Mouse (Mus musculus) intestine, embryonic 15.5 days (tissue): ENCODE results near the gene Adam15. TPM values are rescaled to one million over a fixed set of nuclear protein-coding genes. Genes with fewer than 3 reads are reported as not detected.

Source experiments
- ATAC-seq: fragments of 200-750 bp; cut with Nextera tagmentation; 2 replicates; pipeline ENCODE4 v1.8.0; 2017; ENCODE audit warnings: moderate TSS enrichment, moderate library complexity
- H3K27ac ChIP-seq: fragments of 300-500 bp; sonication (generic); 2 replicates; pipeline ENCODE4 v1.5.1; 2015; ENCODE audit warnings: mild to moderate bottlenecking, inconsistent platforms
- H3K27me3 ChIP-seq: fragments of 300-500 bp; sonication (generic); replicated peaks from 2 replicates; pipeline ENCODE4 v1.6.1; 2015; ENCODE audit warnings: inconsistent platforms
- H3K36me3 ChIP-seq: fragments of 300-500 bp; sonication (generic); 2 replicates; pipeline ENCODE4 v1.6.1; 2015; ENCODE audit warnings: inconsistent platforms
- H3K4me1 ChIP-seq: fragments of 300-500 bp; sonication (generic); replicated peaks from 2 replicates; pipeline ENCODE4 v1.6.1; 2015; ENCODE audit warnings: inconsistent platforms
- H3K4me2 ChIP-seq: fragments of 300-500 bp; sonication (generic); replicated peaks from 2 replicates; pipeline ENCODE4 v1.6.1; 2015; ENCODE audit warnings: mild to moderate bottlenecking, inconsistent platforms
- H3K4me3 ChIP-seq: fragments of 300-500 bp; sonication (generic); replicated peaks from 2 replicates; pipeline ENCODE4 v1.5.1; 2015; ENCODE audit warnings: inconsistent platforms
- H3K9ac ChIP-seq: fragments of 300-500 bp; sonication (generic); 2 replicates; pipeline ENCODE4 v1.6.1; 2015; ENCODE audit warnings: inconsistent platforms
- H3K9me3 ChIP-seq: fragments of 300-500 bp; sonication (generic); 2 replicates; pipeline ENCODE4 v1.6.1; 2016; ENCODE audit warnings: inconsistent platforms
- WGBS: fragments of 180-500 bp; shearing (Covaris S2); methylation state at CpG from one replicate; pipeline ENCODE4 v1.1.7; 2015; 5-methylcytosine and 5-hydroxymethylcytosine counted together
- polyA plus RNA-seq: library from polyadenylated mRNA; unstranded; fragments of >200 nt; fragmentation: Nextera tagmentation; extraction: Ambion mirVana; gene quantifications from 2 replicates; pipeline ENCODE4 v1.2.1, GENCODE M21; 2015

Adam15 gene
- polyA plus RNA-seq, 1 experiment from 2014 or later = 45.5 TPM

- peak overlapping the region; percentile 84 for H3K27ac ChIP-seq
- 1% methylated on average over 14 of the region's 14 CpGs for WGBS
- peaks cover 12% of the 10 kb centered on the region; the same call in 1 of the 2 replicates for H3K4me1 ChIP-seq
- no peaks in the 10 kb centered on the region for H3K36me3 ChIP-seq
- H3K4me3 ChIP-seq = peak overlapping the region; percentile 29
- peak overlapping the region; percentile 47 for H3K9ac ChIP-seq
- no peaks in the 10 kb centered on the region for H3K27me3 ChIP-seq
- peak; percentile 52 for ATAC-seq
- no peaks in the 10 kb centered on the region for H3K9me3 ChIP-seq
- H3K4me2 ChIP-seq = peak overlapping the region; percentile 66
These were observed 50.3 kb downstream of the Adam15 start for GRCm38 (mm10) chr3:89299499-89299898.

GRCm38 (mm10) chr3:89298908-89299307, 50.9 kb downstream of the Adam15 start:
- Histone ChIP-seq H3K27me3 (no peaks in the 10 kb centered on the region), H3K9ac (no peak overlapping the region; the same call in 1 of the 2 replicates), H3K4me2 (peak overlapping the region; percentile 66; the same call in 1 of the 2 replicates), H3K27ac (peak overlapping the region; percentile 84; the same call in 1 of the 2 replicates), H3K4me1 (peaks cover 8% of the 10 kb centered on the region; the same call in 1 of the 2 replicates), H3K9me3 (no peaks in the 10 kb centered on the region), H3K4me3 (no peak overlapping the region), H3K36me3 (no peaks in the 10 kb centered on the region)
- no peak for ATAC-seq
- WGBS = 84% methylated on average over 6 of the region's 6 CpGs

- H3K9me3 ChIP-seq = no peaks in the 10 kb centered on the region
- no peak overlapping the region for H3K4me3 ChIP-seq
- H3K9ac ChIP-seq = no peak overlapping the region
- no peak for ATAC-seq
- H3K27ac ChIP-seq = no peak overlapping the region
- no peak overlapping the region for H3K4me2 ChIP-seq
- WGBS = 83% methylated on average over 11 of the region's 11 CpGs
- no peaks in the 10 kb centered on the region for H3K27me3 ChIP-seq
- peaks cover 10% of the 10 kb centered on the region; the same call in 1 of the 2 replicates for H3K4me1 ChIP-seq
- H3K36me3 ChIP-seq = no peaks in the 10 kb centered on the region
These were observed 52.9 kb downstream of the Adam15 start for GRCm38 (mm10) chr3:89296761-89297396.

- no peaks in the 10 kb centered on the region for H3K36me3 ChIP-seq
- peaks cover 14% of the 10 kb centered on the region; the same call in 1 of the 2 replicates for H3K4me1 ChIP-seq
- H3K4me2 ChIP-seq = no peak overlapping the region
- no peak overlapping the region for H3K9ac ChIP-seq
- H3K9me3 ChIP-seq = no peaks in the 10 kb centered on the region
- ATAC-seq = no peak
- no peak overlapping the region for H3K27ac ChIP-seq
- 80% methylated on average over 8 of the region's 8 CpGs for WGBS
- no peaks in the 10 kb centered on the region for H3K27me3 ChIP-seq
- no peak overlapping the region for H3K4me3 ChIP-seq
These were observed 54.0 kb downstream of the Adam15 start for GRCm38 (mm10) chr3:89295685-89296230.

GRCm38 (mm10) chr3:89294195-89294594, 55.6 kb downstream of the Adam15 start:
- H3K36me3 ChIP-seq = no peaks in the 10 kb centered on the region
- H3K9me3 ChIP-seq = no peaks in the 10 kb centered on the region
- H3K4me3 ChIP-seq = no peak overlapping the region
- H3K4me1 ChIP-seq = peaks cover 8% of the 10 kb centered on the region; the same call in 1 of the 2 replicates
- peak; percentile 54 for ATAC-seq
- no peaks in the 10 kb centered on the region for H3K27me3 ChIP-seq
- WGBS = 74% methylated on average over 5 of the region's 5 CpGs
- no peak overlapping the region for H3K9ac ChIP-seq
- no peak overlapping the region; the same call in 1 of the 2 replicates for H3K27ac ChIP-seq
- no peak overlapping the region for H3K4me2 ChIP-seq

GRCm38 (mm10) chr3:89293247-89293918, 56.4 kb downstream of the Adam15 start:
- H3K27ac ChIP-seq = no peak overlapping the region
- 80% methylated on average over 11 of the region's 11 CpGs for WGBS
- no peaks in the 10 kb centered on the region for H3K36me3 ChIP-seq
- H3K9me3 ChIP-seq = no peaks in the 10 kb centered on the region
- H3K27me3 ChIP-seq = no peaks in the 10 kb centered on the region
- no peak overlapping the region for H3K4me2 ChIP-seq
- no peak overlapping the region for H3K9ac ChIP-seq
- H3K4me1 ChIP-seq = 0 out of 2 replicates have a peak, but pooled peaks cover 12% of the 10 kb centered on the region
- peak; percentile 68 for ATAC-seq
- no peak overlapping the region for H3K4me3 ChIP-seq

- no peak overlapping the region for H3K27ac ChIP-seq
- 70% methylated on average over 5 of the region's 5 CpGs for WGBS
- no peak for ATAC-seq
- no peaks in the 10 kb centered on the region for H3K9me3 ChIP-seq
- no peak overlapping the region for H3K4me3 ChIP-seq
- H3K27me3 ChIP-seq = no peaks in the 10 kb centered on the region
- H3K4me2 ChIP-seq = no peak overlapping the region
- 0 out of 2 replicates have a peak, but pooled peaks cover 13% of the 10 kb centered on the region for H3K4me1 ChIP-seq
- no peaks in the 10 kb centered on the region for H3K36me3 ChIP-seq
- no peak overlapping the region for H3K9ac ChIP-seq
These were observed 57.5 kb downstream of the Adam15 start for GRCm38 (mm10) chr3:89292303-89292702.

GRCm38 (mm10) chr3:89291874-89292273, 57.9 kb downstream of the Adam15 start:
- no peaks in the 10 kb centered on the region for H3K27me3 ChIP-seq
- no peak overlapping the region for H3K9ac ChIP-seq
- no peaks in the 10 kb centered on the region for H3K36me3 ChIP-seq
- no peaks in the 10 kb centered on the region for H3K9me3 ChIP-seq
- no peak overlapping the region for H3K27ac ChIP-seq
- 0 out of 2 replicates have a peak, but pooled peaks cover 13% of the 10 kb centered on the region for H3K4me1 ChIP-seq
- H3K4me2 ChIP-seq = no peak overlapping the region
- ATAC-seq = no peak
- no peak overlapping the region for H3K4me3 ChIP-seq
- 38% methylated on average over 10 of the region's 10 CpGs for WGBS

Other genes with a start within 250 kb of the Adam15 start
- 0.08 TPM in 1 of 2 replicates, not detected in the other for gene Gm43738, start 248.9 kb downstream of the Adam15 start, polyA plus RNA-seq
- gene Fdps, start 248.0 kb downstream of the Adam15 start, polyA plus RNA-seq = 481 and 531 TPM in 2 replicates
- 58.8 and 74.1 TPM in 2 replicates for gene Pklr, start 213.9 kb downstream of the Adam15 start, polyA plus RNA-seq
- 2.4 and 2.6 TPM in 2 replicates for gene Hcn3, start 189.8 kb downstream of the Adam15 start, polyA plus RNA-seq
- gene Clk2, start 185.2 kb downstream of the Adam15 start, polyA plus RNA-seq = 21.2 and 25.4 TPM in 2 replicates
- gene Scamp3, start 172.5 kb downstream of the Adam15 start, polyA plus RNA-seq = 115 and 124 TPM in 2 replicates
- gene Fam189b, start 166.9 kb downstream of the Adam15 start, polyA plus RNA-seq = 17.9 and 19.3 TPM in 2 replicates
- 53.5 and 53.7 TPM in 2 replicates for gene Gba, start 147.1 kb downstream of the Adam15 start, polyA plus RNA-seq
- 20.4 and 23.0 TPM in 2 replicates for gene Thbs3, start 134.8 kb downstream of the Adam15 start, polyA plus RNA-seq
- gene Mtx1, start 122.9 kb downstream of the Adam15 start, polyA plus RNA-seq = 214 and 222 TPM in 2 replicates
- gene Muc1, start 120.9 kb downstream of the Adam15 start, polyA plus RNA-seq = 10.1 and 19.7 TPM in 2 replicates
- gene Krtcap2, start 104.0 kb downstream of the Adam15 start, polyA plus RNA-seq = 348 and 351 TPM in 2 replicates
- gene Trim46, start 103.7 kb downstream of the Adam15 start, polyA plus RNA-seq = 2.9 and 4.1 TPM in 2 replicates
- gene Dpm3, start 90.6 kb downstream of the Adam15 start, polyA plus RNA-seq = 131 and 134 TPM in 2 replicates
- 60.6 and 63.9 TPM in 2 replicates for gene Slc50a1, start 79.4 kb downstream of the Adam15 start, polyA plus RNA-seq
- gene Efna1, start 68.9 kb downstream of the Adam15 start, polyA plus RNA-seq = 57.9 and 58.5 TPM in 2 replicates
- gene Efna3, start 27.0 kb downstream of the Adam15 start, polyA plus RNA-seq = 9.0 and 9.2 TPM in 2 replicates
- 16.9 and 18.1 TPM in 2 replicates for gene Efna4, start 12.0 kb downstream of the Adam15 start, polyA plus RNA-seq
- 1.4 and 1.5 TPM in 2 replicates for gene Dcst2, start 12.0 kb upstream of the Adam15 start, polyA plus RNA-seq
- 1.6 and 1.9 TPM in 2 replicates for gene Dcst1, start 15.3 kb upstream of the Adam15 start, polyA plus RNA-seq
- 8.9 and 10.4 TPM in 2 replicates for gene Zbtb7b, start 44.8 kb upstream of the Adam15 start, polyA plus RNA-seq
- gene Lenep, start 52.8 kb upstream of the Adam15 start, polyA plus RNA-seq = not detected in 2 replicates
- 32.9 and 33.3 TPM in 2 replicates for gene Flad1, start 61.9 kb upstream of the Adam15 start, polyA plus RNA-seq
- gene Cks1b, start 68.4 kb upstream of the Adam15 start, polyA plus RNA-seq = 383 and 386 TPM in 2 replicates
- gene Shc1, start 68.4 kb upstream of the Adam15 start, polyA plus RNA-seq = 85.6 and 87.3 TPM in 2 replicates
- 32.7 and 33.2 TPM in 2 replicates for gene Pygo2, start 80.2 kb upstream of the Adam15 start, polyA plus RNA-seq
- 39.2 and 40.2 TPM in 2 replicates for gene Pbxip1, start 86.7 kb upstream of the Adam15 start, polyA plus RNA-seq
- 62.7 and 69.6 TPM in 2 replicates for gene Pmvk, start 104.5 kb upstream of the Adam15 start, polyA plus RNA-seq
- gene Kcnn3, start 170.2 kb upstream of the Adam15 start, polyA plus RNA-seq = 4.4 and 4.6 TPM in 2 replicates